Mouse (Mus musculus) stomach, embryonic 16.5 days (tissue): ENCODE results near the gene Jmjd8. TPM values are rescaled to one million over a fixed set of nuclear protein-coding genes. Genes with fewer than 3 reads are reported as not detected.
A peak's percentile ranks its signal among the peaks of the same experiment; 100 is the strongest.

ENCODE experiments used
- ATAC-seq: fragments of 200-750 bp; cut with Nextera tagmentation; 2 replicates; pipeline ENCODE4 v1.8.0; 2017; ENCODE audit warnings: moderate number of reproducible peaks, moderate TSS enrichment; ENCODE audit not compliant: insufficient read depth, low FRiP score
- H3K27ac ChIP-seq: fragments of 300-500 bp; sonication (generic); 2 replicates; pipeline ENCODE4 v1.5.1; 2014; ENCODE audit warnings: low read length
- H3K27me3 ChIP-seq: fragments of 300-500 bp; sonication (generic); 2 replicates; pipeline ENCODE4 v1.6.1; 2014; ENCODE audit warnings: low read length, control low read depth, mixed read lengths; ENCODE audit not compliant: control insufficient read depth, insufficient read depth
- H3K36me3 ChIP-seq: fragments of 300-500 bp; sonication (generic); 2 replicates; pipeline ENCODE4 v1.6.1; 2014; ENCODE audit warnings: low read length; ENCODE audit not compliant: control insufficient read depth, insufficient read depth
- H3K4me1 ChIP-seq: fragments of 300-500 bp; sonication (generic); 2 replicates; pipeline ENCODE4 v1.6.1; 2014; ENCODE audit warnings: low read length, control low read depth, mixed read lengths; ENCODE audit not compliant: control insufficient read depth, insufficient read depth
- H3K4me2 ChIP-seq: fragments of 300-500 bp; sonication (generic); 2 replicates; pipeline ENCODE4 v1.6.1; 2014; ENCODE audit warnings: low read depth, low read length, mixed read lengths
- H3K4me3 ChIP-seq: fragments of 300-500 bp; sonication (generic); replicated peaks from 2 replicates; pipeline ENCODE4 v1.5.1; 2014; ENCODE audit warnings: mild to moderate bottlenecking, low read length
- H3K9ac ChIP-seq: fragments of 300-500 bp; sonication (generic); 2 replicates; pipeline ENCODE4 v1.6.1; 2014; ENCODE audit warnings: low read length
- H3K9me3 ChIP-seq: fragments of 300-500 bp; sonication (generic); replicated peaks from 2 replicates; pipeline ENCODE4 v1.6.1; 2016; ENCODE audit warnings: low read length, control low read depth; ENCODE audit not compliant: control insufficient read depth
- WGBS: fragments of 180-500 bp; shearing (Covaris S2); extraction: QIAGEN DNeasy Blood & Tissue Kit; methylation state at CpG from one replicate; pipeline ENCODE4 v1.1.7; 2014; 5-methylcytosine and 5-hydroxymethylcytosine counted together
- polyA plus RNA-seq: library from polyadenylated mRNA; unstranded; fragments of >200 nt; fragmentation: Nextera tagmentation; extraction: Ambion mirVana; gene quantifications from 2 replicates; pipeline ENCODE4 v1.2.1, GENCODE M21; 2015

Gene Jmjd8
- polyA plus RNA-seq, 1 experiment from 2014 or later = 58.1 TPM

DNA sequence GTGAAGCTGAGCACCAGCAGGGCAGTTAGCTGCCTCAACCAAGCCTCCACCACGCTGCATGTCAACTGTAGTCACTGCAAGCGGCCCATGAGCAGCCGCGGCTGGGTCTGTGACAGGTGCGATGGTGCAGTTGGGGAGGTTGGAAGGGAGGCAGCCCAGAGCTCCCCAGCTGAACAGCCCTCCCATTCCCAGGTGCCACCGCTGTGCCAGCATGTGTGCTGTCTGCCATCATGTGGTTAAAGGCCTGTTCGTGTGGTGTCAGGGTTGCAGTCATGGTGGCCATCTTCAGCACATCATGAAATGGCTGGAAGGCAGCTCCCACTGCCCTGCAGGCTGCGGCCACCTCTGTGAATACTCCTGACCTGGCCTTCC is 458 bp upstream of the Jmjd8 start:
- H3K9ac ChIP-seq = peak overlapping the region; percentile 87
- WGBS = 82% methylated on average over 8 of the region's 8 CpGs

DNA sequence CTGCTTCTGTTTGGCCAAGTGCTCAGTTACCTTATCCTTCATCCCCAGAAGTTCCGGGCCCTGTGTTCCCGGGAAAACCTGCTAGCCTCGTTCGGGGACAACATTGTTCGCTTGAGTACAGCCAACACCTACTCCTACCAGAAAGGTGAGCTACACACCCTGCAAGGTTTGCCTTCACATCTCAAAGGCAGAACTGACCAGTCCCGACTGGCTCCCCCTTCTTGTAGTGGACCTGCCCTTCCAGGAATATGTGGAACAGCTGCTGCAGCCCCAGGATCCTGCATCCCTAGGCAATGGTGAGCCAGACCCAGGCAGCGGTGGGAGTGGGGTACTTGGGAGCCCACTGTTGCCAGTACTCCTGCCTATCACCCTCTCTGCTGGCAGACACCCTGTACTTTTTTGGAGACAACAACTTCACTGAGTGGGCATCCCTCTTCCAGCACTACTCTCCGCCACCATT is 921 bp downstream of the Jmjd8 start:
- Histone ChIP-seq H3K9me3 (no peaks in the 10 kb centered on the region), H3K4me1 (peaks cover 45% of the 10 kb centered on the region), H3K4me2 (peak overlapping the region; percentile 91), H3K27ac (peak overlapping the region; percentile 93), H3K36me3 (peaks cover 23% of the 10 kb centered on the region), H3K27me3 (no peaks in the 10 kb centered on the region), H3K9ac (peak overlapping the region; percentile 87), H3K4me3 (peak overlapping the region; percentile 74)
- 28% methylated on average over 8 of the region's 8 CpGs for WGBS
- ATAC-seq = no peak

More for the DNA sequence above, 458 bp upstream of the Jmjd8 start:
- H3K27ac ChIP-seq = peak overlapping the region; percentile 93
- H3K4me1 ChIP-seq = peaks cover 44% of the 10 kb centered on the region
- peaks cover 23% of the 10 kb centered on the region for H3K36me3 ChIP-seq
- H3K27me3 ChIP-seq = no peaks in the 10 kb centered on the region
- H3K4me3 ChIP-seq = peak overlapping the region; percentile 74
- no peaks in the 10 kb centered on the region for H3K9me3 ChIP-seq
- peak overlapping the region; percentile 91 for H3K4me2 ChIP-seq
- ATAC-seq = no peak

DNA sequence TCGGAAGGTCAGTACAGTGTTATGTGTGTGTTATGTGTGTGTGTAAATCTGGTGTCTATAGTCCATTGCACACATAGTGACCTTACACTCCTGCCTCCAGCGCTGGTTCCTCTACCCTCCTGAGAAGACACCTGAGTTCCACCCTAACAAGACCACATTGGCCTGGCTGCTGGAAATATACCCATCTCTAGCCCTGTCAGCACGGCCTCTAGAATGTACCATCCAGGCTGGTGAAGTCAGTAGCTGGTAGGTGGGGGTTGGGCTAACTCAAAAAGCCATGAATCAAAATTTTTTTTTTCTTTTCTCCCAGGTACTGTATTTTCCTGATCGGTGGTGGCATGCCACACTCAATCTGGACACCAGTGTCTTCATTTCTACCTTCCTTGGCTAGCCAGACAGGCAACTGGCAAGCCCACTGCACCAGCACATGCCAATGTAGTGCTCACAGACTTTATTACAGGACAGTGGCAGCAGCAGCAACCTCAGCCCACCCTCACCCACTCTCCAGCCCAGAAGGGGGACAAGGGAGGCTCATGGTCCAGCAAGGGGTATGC is 1.6 kb downstream of the Jmjd8 start:
- peaks cover 45% of the 10 kb centered on the region for H3K4me1 ChIP-seq

DNA sequence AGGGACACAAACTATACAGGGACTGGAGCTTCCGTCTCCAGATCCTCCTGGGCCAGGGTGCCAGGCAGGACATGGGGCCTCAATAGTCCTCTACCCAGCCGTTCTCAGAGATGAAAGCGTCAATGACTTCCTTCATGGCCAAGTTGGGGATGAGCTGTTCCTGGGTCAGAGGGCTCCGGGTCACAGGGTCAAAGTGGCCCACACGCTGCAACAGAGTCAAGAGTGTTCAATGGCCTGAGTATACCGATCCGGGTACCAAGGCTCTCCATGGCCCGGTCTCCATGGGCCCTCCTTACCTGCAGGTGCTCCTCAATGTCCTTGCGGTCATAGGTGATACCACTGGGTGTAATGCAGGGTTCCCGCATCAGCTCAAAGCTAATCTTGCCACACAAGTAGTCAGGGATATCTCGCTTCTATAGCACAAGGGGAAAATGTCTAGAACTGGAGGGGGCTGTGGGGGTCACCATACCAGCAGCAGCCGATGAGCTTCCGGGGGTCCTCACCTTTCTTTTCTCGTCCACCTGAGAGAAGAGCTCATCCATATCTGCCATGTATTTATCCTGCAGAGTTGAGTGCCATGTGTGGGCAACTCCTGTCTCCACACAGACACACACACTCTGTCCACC is 2.3 kb downstream of the Jmjd8 start:
- Histone ChIP-seq H3K9ac (0 out of 2 replicates have a peak overlapping the region, but pooled peaks have one; percentile 10), H3K4me3 (no peak overlapping the region), H3K27me3 (no peaks in the 10 kb centered on the region), H3K27ac (no peak overlapping the region), H3K9me3 (no peaks in the 10 kb centered on the region), H3K4me2 (peak overlapping the region; percentile 88; the same call in 1 of the 2 replicates), H3K4me1 (peaks cover 49% of the 10 kb centered on the region), H3K36me3 (peaks cover 29% of the 10 kb centered on the region)
- 81% methylated on average over 14 of the region's 14 CpGs for WGBS
- ATAC-seq = no peak

More for the DNA sequence above, 1.6 kb downstream of the Jmjd8 start:
- 79% methylated on average over 4 of the region's 4 CpGs for WGBS
- Histone ChIP-seq H3K9me3 (no peaks in the 10 kb centered on the region), H3K9ac (peak overlapping the region; percentile 87), H3K4me3 (peak overlapping the region; percentile 74; the same call in 1 of the 2 replicates), H3K36me3 (peaks cover 30% of the 10 kb centered on the region), H3K4me2 (peak overlapping the region; percentile 91), H3K27me3 (no peaks in the 10 kb centered on the region), H3K27ac (peak overlapping the region; percentile 93)
- no peak for ATAC-seq

DNA sequence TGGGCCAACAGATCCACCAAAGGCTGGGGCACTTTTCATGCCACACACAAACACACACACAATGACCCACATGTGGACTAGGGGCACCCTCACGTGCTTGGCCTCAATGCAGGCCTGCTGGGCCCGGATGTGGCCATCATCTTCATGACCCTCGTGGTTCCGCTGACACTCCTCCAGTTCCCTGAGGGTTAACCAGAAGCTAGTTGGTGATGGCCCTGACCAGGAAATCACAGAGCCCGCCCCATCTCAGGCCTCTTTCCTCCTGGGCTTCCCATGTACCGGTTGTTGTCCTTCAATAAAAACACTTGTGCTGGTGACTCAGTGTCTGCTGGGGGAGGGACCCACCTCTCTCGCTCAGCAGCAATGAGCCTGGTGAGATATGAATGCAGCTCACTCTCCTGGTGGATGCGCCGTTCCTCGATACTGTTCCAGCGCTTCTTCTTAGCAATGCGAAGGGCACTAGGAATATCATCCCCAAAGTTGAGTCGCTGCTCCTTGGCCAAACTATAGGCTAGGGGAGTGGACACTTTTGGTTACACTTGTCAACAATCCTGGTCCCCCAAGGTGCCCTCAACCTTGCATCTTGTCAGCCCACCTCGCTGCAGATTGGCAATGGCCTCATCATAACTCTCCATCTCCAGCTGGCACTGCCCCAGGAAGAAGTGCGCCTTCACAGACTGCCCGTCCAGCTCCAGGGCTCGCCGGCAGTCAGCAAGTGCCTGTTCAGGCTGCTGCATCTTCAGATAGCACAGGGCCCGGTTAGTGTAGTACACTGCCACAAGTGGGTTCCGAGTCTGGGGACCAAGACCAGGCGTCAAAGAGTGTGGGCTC is 3.0 kb downstream of the Jmjd8 start:
- ATAC-seq = no peak
- WGBS = 48% methylated on average over 21 of the region's 21 CpGs
- H3K9ac ChIP-seq = peak overlapping the region; percentile 92
- peak overlapping the region; percentile 95 for H3K27ac ChIP-seq
- no peaks in the 10 kb centered on the region for H3K27me3 ChIP-seq
- peaks cover 57% of the 10 kb centered on the region for H3K4me1 ChIP-seq
- no peaks in the 10 kb centered on the region for H3K9me3 ChIP-seq
- H3K4me3 ChIP-seq = peak overlapping the region; percentile 90
- peaks cover 28% of the 10 kb centered on the region for H3K36me3 ChIP-seq
- peak overlapping the region; percentile 88 for H3K4me2 ChIP-seq

DNA sequence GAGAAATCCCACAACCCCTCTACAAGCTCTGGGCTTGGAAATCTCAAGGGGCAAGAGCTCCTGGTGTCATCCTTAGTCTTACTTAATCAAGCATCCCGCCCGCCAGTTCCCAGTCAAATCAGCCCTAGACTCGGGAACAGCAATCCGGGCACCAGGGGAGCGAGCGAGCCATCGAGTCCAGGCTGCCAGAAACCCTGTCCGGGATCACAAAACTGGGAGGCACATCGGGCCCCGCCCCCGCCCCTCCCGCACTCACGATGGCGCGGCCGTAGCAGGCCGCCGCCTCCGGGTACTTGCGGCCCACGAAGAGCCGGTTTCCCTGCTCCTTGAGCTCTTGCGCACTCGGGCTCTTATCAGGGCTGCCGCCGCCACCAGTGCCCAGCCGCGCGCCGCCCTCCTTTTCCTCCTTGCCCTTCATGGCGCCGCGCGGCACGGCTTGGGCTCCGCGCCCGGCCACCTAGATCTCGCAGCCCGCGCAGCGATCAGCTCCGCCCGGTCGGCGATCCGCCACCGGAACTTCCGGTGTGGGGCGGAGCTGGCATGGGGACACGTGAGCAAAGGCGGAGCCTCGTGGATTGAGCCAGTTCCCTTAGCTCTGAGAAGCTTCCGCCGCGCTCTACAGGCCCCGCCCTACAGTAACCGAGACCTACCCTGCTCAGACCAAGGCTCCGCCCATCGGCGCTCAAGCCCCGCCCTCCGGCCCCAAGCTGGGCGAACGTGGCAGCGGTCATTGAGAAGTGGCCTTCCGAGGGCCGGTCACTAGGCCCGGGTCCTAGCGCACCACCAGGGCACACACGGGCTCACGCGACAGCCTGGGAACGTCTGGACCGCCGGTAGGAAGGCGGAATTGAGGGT is 4.0 kb downstream of the Jmjd8 start:
- ATAC-seq = peak; percentile 93
- H3K27me3 ChIP-seq = no peaks in the 10 kb centered on the region
- under 1% methylated on average over 77 of the region's 77 CpGs for WGBS
- peaks cover 63% of the 10 kb centered on the region for H3K4me1 ChIP-seq
- peak overlapping the region; percentile 99 for H3K27ac ChIP-seq
- H3K9ac ChIP-seq = peak overlapping the region; percentile 92
- no peaks in the 10 kb centered on the region for H3K9me3 ChIP-seq
- H3K36me3 ChIP-seq = peaks cover 22% of the 10 kb centered on the region
- peak overlapping the region; percentile 90 for H3K4me3 ChIP-seq
- H3K4me2 ChIP-seq = peak overlapping the region; percentile 88

DNA sequence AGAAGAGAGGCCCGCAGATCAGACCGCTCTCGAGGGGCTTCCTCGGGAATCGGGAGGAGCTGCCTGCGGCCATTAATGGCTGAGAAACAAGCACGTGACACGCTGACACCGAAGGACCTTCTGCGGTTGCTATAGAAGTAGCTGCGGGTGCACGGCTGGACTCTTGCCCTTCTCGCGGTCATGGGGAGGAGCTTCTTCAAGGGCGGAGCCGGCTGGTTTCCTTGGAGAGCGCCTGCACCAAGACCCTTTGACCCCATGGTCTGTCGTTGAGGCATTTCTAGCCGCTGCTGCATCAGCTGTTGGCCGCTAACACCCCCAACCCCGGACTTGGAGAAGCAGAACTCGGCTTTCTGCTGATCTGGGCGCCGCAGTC is 4.6 kb downstream of the Jmjd8 start, which contains the start of gene Stub1:
Stub1 (minus strand) TSS at position 114 of the 373 bp plus-strand sequence.
- no peaks in the 10 kb centered on the region for H3K9me3 ChIP-seq
- H3K9ac ChIP-seq = peak within 1 kb of the TSS; percentile 92
- peak within 1 kb of the TSS; percentile 90 for H3K4me3 ChIP-seq
- peaks cover 62% of the 10 kb centered on the region for H3K4me1 ChIP-seq
- peak within 1 kb of the TSS; percentile 88 for H3K4me2 ChIP-seq
- peaks cover 20% of the 10 kb centered on the region for H3K36me3 ChIP-seq
- ATAC-seq = peak; percentile 77
- no peaks in the 10 kb centered on the region for H3K27me3 ChIP-seq
- peak within 1 kb of the TSS; percentile 99 for H3K27ac ChIP-seq
- under 1% methylated on average over 24 of the region's 24 CpGs for whole genome bisulfite sequencing

DNA sequence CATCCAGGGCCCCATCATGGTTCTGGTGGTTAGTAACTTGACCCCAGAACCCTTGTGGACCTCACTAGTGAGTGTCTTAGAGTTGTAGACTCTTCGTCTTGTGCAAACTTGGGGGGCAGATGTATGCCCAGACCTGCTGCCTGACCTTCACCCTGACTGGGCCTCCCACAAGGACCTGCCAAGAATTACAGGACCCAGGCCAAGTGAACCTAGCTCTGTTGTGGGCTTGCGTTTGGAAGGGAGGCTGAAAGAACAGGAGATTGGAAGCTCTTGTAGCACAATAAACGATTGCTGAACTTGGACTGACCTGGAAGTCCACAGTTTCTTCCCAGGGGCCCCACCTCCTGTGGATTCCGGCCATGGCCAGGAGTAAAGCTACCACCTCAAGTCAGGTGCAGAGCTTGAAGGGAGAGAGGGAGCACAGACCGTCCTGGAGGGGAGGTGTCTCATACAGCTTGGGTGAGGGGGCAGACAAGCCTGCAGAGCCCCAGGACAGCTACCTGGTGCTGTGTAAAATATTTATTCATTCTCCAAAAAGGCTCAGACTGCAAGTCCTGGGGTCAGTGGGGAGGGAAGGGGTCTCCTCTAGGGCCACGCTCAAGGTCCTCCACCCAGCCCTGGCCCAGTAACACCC is 5.4 kb downstream of the Jmjd8 start:
- H3K4me2 ChIP-seq = peak overlapping the region; percentile 81
- no peak for ATAC-seq
- peaks cover 59% of the 10 kb centered on the region for H3K4me1 ChIP-seq
- peak overlapping the region; percentile 99 for H3K27ac ChIP-seq
- 11% methylated on average over 6 of the region's 6 CpGs for WGBS
- H3K27me3 ChIP-seq = no peaks in the 10 kb centered on the region
- H3K9me3 ChIP-seq = no peaks in the 10 kb centered on the region
- H3K36me3 ChIP-seq = peaks cover 24% of the 10 kb centered on the region
- H3K9ac ChIP-seq = peak overlapping the region; percentile 90
- peak overlapping the region; percentile 90 for H3K4me3 ChIP-seq
